Mouse (Mus musculus): ENCODE measurements around the gene Bola1.

GRCm38 (mm10) chr3:96237904-96238511 is 18.5 kb upstream of the Bola1 start:
- no peak for TF ChIP-seq CTCF (IDR thresholded peaks at IDR 0.05; ENCODE audit: low read depth)
- no peak for TF ChIP-seq EP300 (optimal IDR thresholded peaks at IDR 0.05)

Data from stomach, postnatal 0 days (tissue).